Mouse (Mus musculus): Measurements from ENCODE around the gene Plekha5. TPM values are rescaled to one million over a fixed set of nuclear protein-coding genes. Genes with fewer than 3 reads are reported as not detected.

Gene Plekha5
- total and polyA plus RNA-seq, 2 experiments from 2014 or later, result 29.3 to 37.8 TPM

GRCm38 (mm10) chr6:140466841-140467240 lies 43.0 kb downstream of the Plekha5 start:
- no peak overlapping the region for H3K4me2 ChIP-seq (ENCODE audit: low read depth, low read length)
- WGBS, result 73% methylated on average over 6 of the region's 6 CpGs

DNA sequence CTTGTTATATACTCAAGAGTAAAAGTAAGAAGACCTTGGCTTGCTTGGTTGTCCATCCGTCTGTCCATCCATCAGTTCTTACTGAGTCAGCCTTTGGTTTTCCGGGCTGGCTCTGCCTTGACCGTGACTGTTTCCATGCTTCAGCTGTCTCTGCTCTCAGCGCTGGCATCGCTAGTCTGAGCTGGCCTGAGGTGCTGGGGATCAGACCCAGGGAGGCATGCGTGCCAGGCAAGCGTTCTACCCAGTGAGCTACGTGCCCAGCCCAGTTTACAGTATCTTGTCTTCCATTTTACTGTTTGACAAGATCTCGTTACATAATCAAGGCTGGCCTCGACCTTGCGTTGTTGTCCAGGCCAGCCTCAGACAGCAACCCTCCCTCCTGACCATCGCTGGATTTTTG lies 44.0 kb downstream of the Plekha5 start:
- no peaks in the 10 kb centered on the region for H3K9me3 ChIP-seq (ENCODE audit: low read length)
- no peak overlapping the region for H3K9ac ChIP-seq (replicated peaks; ENCODE audit: low read length)
- H3K27ac ChIP-seq, result no peak overlapping the region
- H3K27me3 ChIP-seq (ENCODE audit: insufficient read depth, low read length), result no peaks in the 10 kb centered on the region
- no peak overlapping the region for H3K4me2 ChIP-seq (ENCODE audit: low read depth, low read length)
- DNase-seq (ENCODE audit: low spot score) (no peak), ATAC-seq (no peak)
- no peak for TF ChIP-seq CTCF (IDR thresholded peaks at IDR 0.05; ENCODE audit: low read depth)
- 90% methylated on average over 12 of the region's 12 CpGs for WGBS
- no peak overlapping the region for H3K4me3 ChIP-seq (ENCODE audit: low read length)
- H3K36me3 ChIP-seq (ENCODE audit: insufficient read depth, low read length), result no peaks in the 10 kb centered on the region
- H3K4me1 ChIP-seq (ENCODE audit: insufficient read depth, low read length), result no peaks in the 10 kb centered on the region

More at GRCm38 (mm10) chr6:140466841-140467240, 43.0 kb downstream of the Plekha5 start:
- DNase-seq (ENCODE audit: low spot score), result no peak
- H3K36me3 ChIP-seq (ENCODE audit: insufficient read depth, low read length), result no peaks in the 10 kb centered on the region
- H3K4me1 ChIP-seq (ENCODE audit: insufficient read depth, low read length), result no peaks in the 10 kb centered on the region
- no peaks in the 10 kb centered on the region for H3K9me3 ChIP-seq (ENCODE audit: low read length)
- H3K27ac ChIP-seq, result no peak overlapping the region
- no peak for TF ChIP-seq CTCF (IDR thresholded peaks at IDR 0.05; ENCODE audit: low read depth)
- no peaks in the 10 kb centered on the region for H3K27me3 ChIP-seq (ENCODE audit: insufficient read depth, low read length)
- no peak overlapping the region for H3K9ac ChIP-seq (replicated peaks; ENCODE audit: low read length)
- ATAC-seq, result no peak
- H3K4me3 ChIP-seq (ENCODE audit: low read length), result no peak overlapping the region

- no peak overlapping the region for H3K9ac ChIP-seq (replicated peaks; ENCODE audit: low read length)
- H3K9me3 ChIP-seq (ENCODE audit: low read length), result no peaks in the 10 kb centered on the region
- 48% methylated on average over 6 of the region's 6 CpGs for WGBS
- DNase-seq (ENCODE audit: low spot score) (no peak), ATAC-seq (no peak)
- peak overlapping the region; percentile 15; the same call in 1 of the 2 replicates for H3K27ac ChIP-seq
- no peaks in the 10 kb centered on the region for H3K4me1 ChIP-seq (ENCODE audit: insufficient read depth, low read length)
- H3K4me2 ChIP-seq (ENCODE audit: low read depth, low read length), result no peak overlapping the region
- TF ChIP-seq CTCF (IDR thresholded peaks at IDR 0.05; ENCODE audit: low read depth), result no peak
- H3K4me3 ChIP-seq (ENCODE audit: low read length), result no peak overlapping the region
- no peaks in the 10 kb centered on the region for H3K36me3 ChIP-seq (ENCODE audit: insufficient read depth, low read length)
- no peaks in the 10 kb centered on the region for H3K27me3 ChIP-seq (ENCODE audit: insufficient read depth, low read length)
These were observed 45.9 kb downstream of the Plekha5 start for GRCm38 (mm10) chr6:140469791-140470190.

DNA sequence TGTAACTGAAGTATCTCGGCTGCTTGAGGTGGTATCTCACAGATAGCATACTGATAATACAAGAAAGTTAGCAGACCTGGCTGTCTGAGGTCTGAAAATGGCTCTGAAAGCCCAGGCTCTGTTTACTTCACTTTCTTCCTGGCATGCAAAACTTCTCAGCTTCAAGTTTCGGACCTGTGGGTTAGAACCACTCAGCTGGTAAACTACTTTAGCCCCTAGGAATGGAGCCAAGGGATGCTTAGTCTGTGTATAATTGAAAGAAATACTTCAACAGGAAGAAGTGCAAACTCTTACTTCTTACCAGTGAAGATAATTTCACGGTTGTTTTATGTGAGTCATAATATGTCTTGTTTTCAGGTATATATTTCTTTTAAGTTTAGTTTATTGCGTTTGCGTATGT lies 47.9 kb downstream of the Plekha5 start:
- DNase-seq (ENCODE audit: low spot score) (no peak), ATAC-seq (no peak)
- no peak overlapping the region for H3K9ac ChIP-seq (replicated peaks; ENCODE audit: low read length)
- H3K36me3 ChIP-seq (ENCODE audit: insufficient read depth, low read length), result no peaks in the 10 kb centered on the region
- no peak overlapping the region for H3K4me2 ChIP-seq (ENCODE audit: low read depth, low read length)
- no peak overlapping the region for H3K4me3 ChIP-seq (ENCODE audit: low read length)
- WGBS, result 91% methylated on average over 5 of the region's 5 CpGs
- no peak for TF ChIP-seq CTCF (IDR thresholded peaks at IDR 0.05; ENCODE audit: low read depth)
- no peaks in the 10 kb centered on the region for H3K27me3 ChIP-seq (ENCODE audit: insufficient read depth, low read length)
- no peaks in the 10 kb centered on the region for H3K9me3 ChIP-seq (ENCODE audit: low read length)
- H3K4me1 ChIP-seq (ENCODE audit: insufficient read depth, low read length), result no peaks in the 10 kb centered on the region
- H3K27ac ChIP-seq, result no peak overlapping the region

DNA sequence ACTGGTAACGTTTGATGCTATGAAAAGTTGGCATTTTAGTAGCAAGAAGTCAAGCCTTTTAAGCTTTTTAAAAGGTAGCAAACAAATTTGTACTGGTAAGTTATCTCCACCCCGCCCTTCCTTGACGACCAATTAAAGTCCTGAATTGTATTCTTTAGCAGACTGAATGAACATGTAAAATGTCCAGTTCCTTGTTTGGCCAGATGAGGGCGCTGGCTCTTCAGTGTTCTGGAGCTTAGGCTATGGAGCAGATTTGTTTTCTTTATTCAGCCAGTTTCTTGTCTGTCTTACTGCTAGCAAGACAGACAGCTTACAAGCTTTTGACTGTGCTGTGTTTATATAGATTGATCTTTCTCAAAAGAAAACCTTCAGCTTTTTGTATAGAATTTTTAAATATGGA lies 48.5 kb downstream of the Plekha5 start:
- peak; percentile 83 for DNase-seq (ENCODE audit: low spot score)
- WGBS, result 55% methylated on average over 4 of the region's 4 CpGs
- no peak overlapping the region for H3K27ac ChIP-seq
- no peaks in the 10 kb centered on the region for H3K9me3 ChIP-seq (ENCODE audit: low read length)
- H3K27me3 ChIP-seq (ENCODE audit: insufficient read depth, low read length), result no peaks in the 10 kb centered on the region
- H3K4me2 ChIP-seq (ENCODE audit: low read depth, low read length), result no peak overlapping the region
- no peak for ATAC-seq
- TF ChIP-seq CTCF (IDR thresholded peaks at IDR 0.05; ENCODE audit: low read depth), result peak; percentile 78
- no peaks in the 10 kb centered on the region for H3K36me3 ChIP-seq (ENCODE audit: insufficient read depth, low read length)
- H3K4me1 ChIP-seq (ENCODE audit: insufficient read depth, low read length), result no peaks in the 10 kb centered on the region
- H3K9ac ChIP-seq (replicated peaks; ENCODE audit: low read length), result no peak overlapping the region
- H3K4me3 ChIP-seq (ENCODE audit: low read length), result no peak overlapping the region

GRCm38 (mm10) chr6:140475393-140476087 lies 51.7 kb downstream of the Plekha5 start:
- H3K9me3 ChIP-seq (ENCODE audit: low read length), result no peaks in the 10 kb centered on the region
- WGBS, result 83% methylated on average over 9 of the region's 9 CpGs
- no peak for ATAC-seq
- no peak overlapping the region for H3K27ac ChIP-seq
- peaks cover 6% of the 10 kb centered on the region; the same call in 1 of the 2 replicates for H3K4me1 ChIP-seq (ENCODE audit: insufficient read depth, low read length)
- H3K4me3 ChIP-seq (ENCODE audit: low read length), result no peak overlapping the region
- peak; percentile 48 for TF ChIP-seq CTCF (IDR thresholded peaks at IDR 0.05; ENCODE audit: low read depth)
- no peaks in the 10 kb centered on the region for H3K27me3 ChIP-seq (ENCODE audit: insufficient read depth, low read length)
- H3K36me3 ChIP-seq (ENCODE audit: insufficient read depth, low read length), result no peaks in the 10 kb centered on the region
- no peak overlapping the region for H3K9ac ChIP-seq (replicated peaks; ENCODE audit: low read length)
- no peak overlapping the region for H3K4me2 ChIP-seq (ENCODE audit: low read depth, low read length)
- peak; percentile 44 for DNase-seq (ENCODE audit: low spot score)

DNA sequence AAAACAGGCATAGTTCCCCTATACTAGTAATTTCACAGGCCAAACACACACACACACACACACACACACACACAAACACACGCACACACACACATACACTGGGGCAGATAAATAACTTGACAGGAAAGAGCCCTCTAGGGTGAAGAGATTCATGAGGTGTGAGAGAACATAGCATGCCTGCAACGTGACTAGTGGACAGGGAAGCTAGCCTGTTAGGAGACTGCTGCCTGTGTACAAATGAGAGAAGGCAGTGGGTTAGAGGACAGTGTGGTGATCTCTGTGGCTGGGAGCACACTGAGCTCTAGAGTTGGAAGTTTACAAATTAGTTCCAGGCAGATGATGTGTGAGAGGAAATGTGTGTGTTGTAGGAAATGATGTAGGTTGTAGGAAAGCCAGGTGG lies 53.1 kb downstream of the Plekha5 start:
- Histone ChIP-seq H3K36me3 (ENCODE audit: insufficient read depth, low read length) (no peaks in the 10 kb centered on the region), H3K27me3 (ENCODE audit: insufficient read depth, low read length) (no peaks in the 10 kb centered on the region), H3K4me1 (ENCODE audit: insufficient read depth, low read length) (peaks cover 6% of the 10 kb centered on the region), H3K9me3 (ENCODE audit: low read length) (no peaks in the 10 kb centered on the region), H3K9ac (replicated peaks; ENCODE audit: low read length) (no peak overlapping the region), H3K27ac (0 out of 2 replicates have a peak overlapping the region, but pooled peaks have one; percentile 20), H3K4me3 (ENCODE audit: low read length) (no peak overlapping the region), H3K4me2 (ENCODE audit: low read depth, low read length) (no peak overlapping the region)
- DNase-seq (ENCODE audit: low spot score) (no peak), ATAC-seq (no peak)
- no peak for TF ChIP-seq CTCF (IDR thresholded peaks at IDR 0.05; ENCODE audit: low read depth)
- 64% methylated on average over 2 of the region's 2 CpGs for WGBS

Data from hindbrain, postnatal 0 days (tissue).